Mouse (Mus musculus) heart, adult 2 months (tissue): ENCODE data around the gene Zyx.

Experiments
- CTCF ChIP-seq: fragments of 200-600 bp; IDR thresholded peaks from 2 replicates; pipeline ENCODE4 v1.8.1; 2022; ENCODE audit warnings: antibody characterized with exemption, mild to moderate bottlenecking, moderate library complexity
- EP300 ChIP-seq: fragments of 200-500 bp; IDR thresholded peaks from 2 replicates; pipeline ENCODE4 v1.6.1; 2011; ENCODE audit warnings: low read depth, low read length, control low read depth; ENCODE audit not compliant: insufficient read depth

DNA sequence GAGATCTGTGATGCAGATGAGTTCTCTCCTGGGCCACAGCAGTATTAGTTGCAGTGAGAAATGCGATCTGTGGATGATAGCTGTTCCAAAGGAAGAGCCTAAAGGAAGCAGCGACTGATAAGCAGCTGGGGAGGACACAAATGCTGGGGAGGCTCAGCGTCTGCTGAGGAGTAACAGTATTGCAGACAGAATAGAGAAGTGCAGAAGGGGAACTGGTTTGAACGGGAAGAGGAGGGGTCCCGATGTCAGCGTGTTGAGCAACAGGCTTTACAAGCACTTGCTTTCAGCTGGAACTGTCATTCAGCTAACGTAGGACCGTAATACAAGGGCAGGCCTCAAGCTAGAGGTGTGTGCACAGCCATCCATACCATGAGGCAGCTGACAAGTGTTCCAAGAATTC lies 3.8 kb downstream of the Zyx start:
- TF ChIP-seq EP300: no peak
- no peak for TF ChIP-seq CTCF
